Mouse (Mus musculus) lung, adult 18-20 months (tissue): Measurements from ENCODE around the gene Raph1.
A peak's percentile ranks its signal among the peaks of the same experiment; 100 is the strongest.
"Not testable (repeated sequence)": the region's sequence is repeated elsewhere in the genome, so short reads cannot be mapped to it uniquely, and the experiment has no call there.

Source experiments
- DNase-seq, 2 experiments: peaks; one replicate each; pipeline ENCODE4 v3.0.0; 2022; ENCODE audit warnings: mixed read lengths in 2 of 2

The Raph1 gene

DNA sequence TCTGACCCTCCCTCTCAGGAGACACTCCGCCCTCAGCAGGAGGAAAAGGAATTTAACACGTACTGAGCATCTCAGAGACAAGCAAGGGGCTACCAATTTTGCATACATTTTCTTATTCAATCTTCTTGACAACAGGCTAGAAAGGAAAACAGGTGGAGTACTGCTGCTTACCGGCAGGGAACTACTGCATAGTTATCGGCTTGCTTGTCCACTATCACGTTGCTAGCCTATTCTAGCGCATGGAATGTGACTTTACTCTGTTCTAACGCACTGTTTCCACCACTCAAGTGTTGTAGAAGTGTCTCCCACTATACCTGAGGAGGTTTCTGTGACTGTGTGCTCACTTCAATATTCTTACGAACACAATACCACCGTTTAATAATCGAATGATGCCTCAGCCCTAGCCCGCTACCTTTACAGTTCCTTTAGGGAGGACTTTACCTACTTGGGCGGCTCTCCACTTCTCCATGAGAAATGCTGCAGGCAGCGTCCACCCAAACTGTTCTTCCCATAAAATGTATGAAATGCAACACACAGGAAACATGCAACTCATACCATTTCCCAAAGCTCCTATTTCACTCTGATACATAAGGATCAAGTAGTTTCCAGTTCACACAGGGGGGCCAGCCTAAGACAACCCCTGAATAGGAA, 1.5 kb downstream of the Raph1 start:
- DNase-seq, result peak; percentile 11 to 42

DNA sequence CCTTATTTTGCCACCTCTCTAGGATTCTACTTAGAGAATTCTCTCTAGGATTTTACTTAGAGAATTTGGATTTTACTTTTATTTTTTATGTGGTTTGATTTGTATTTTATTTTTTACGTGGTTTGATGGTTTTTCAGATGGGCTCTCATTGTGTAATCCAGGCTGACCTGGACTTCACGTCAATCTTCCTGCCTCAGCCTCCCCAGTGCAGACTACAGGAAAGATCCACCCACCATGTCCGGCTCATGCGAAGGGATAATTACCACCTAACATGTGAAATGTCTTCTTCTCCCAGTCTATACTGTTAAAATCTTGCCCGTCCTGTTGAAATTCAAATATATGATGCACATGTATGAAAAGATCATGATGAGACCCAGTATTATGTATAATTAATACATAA, 2.2 kb downstream of the Raph1 start:
- no peak for DNase-seq

DNA sequence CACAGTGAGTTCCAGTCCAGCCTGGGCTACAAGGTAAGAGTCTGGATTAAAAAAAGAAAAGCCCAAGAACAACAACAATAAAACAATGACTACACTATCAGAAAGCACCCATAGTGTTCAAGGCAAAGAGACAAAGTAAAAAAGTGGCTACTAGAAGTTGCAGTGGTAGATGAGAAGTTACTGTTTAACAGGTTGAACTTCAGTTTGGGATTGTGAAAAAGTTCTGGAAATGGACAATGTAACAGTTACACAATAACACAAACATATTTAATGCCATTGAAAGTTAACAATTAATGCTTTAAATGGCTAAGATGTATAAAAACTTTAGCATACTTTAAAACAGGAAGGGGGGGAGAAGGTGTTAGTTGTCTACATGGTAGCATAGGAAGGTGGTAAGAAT, 3.9 kb downstream of the Raph1 start:
- no peak for DNase-seq

DNA sequence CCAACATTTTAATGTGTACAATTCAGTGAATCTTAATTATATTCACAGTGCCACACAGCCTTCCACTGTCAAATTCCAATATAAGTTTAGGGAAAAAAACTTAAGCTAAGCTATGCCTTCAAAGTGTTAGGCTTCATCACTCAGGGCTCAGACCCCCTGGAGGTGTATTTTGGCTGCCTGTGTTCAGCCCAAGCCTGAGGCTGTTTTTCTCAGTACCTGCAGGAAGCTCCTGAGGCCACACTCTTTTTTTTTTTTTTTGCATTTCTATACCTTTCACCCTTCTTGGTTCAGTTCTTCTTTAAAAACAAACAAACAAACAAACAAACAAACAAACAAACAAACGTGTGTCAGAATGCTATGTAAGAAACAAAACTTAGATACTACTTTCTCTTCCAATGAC, 23.2 kb downstream of the Raph1 start:
- DNase-seq, result no peak

DNA sequence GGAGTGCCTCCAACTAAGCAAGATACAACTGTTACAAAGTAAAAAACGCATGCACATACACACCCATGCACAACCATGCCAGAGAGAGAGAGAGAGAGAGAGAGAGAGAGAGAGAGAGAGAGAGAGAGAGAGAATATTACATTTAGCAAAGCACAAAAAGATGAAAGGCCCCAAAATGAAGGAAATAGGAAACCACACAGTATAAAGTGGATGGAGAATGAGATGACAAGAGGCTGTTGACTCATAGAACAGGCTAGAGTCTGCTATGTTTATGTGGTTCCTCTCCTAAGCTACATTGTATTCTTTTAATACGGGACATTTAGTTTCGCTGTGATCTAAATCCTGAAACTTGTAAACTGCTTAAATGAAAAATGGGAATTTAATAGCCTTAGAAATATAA, 27.6 kb downstream of the Raph1 start:
- no peak for DNase-seq

DNA sequence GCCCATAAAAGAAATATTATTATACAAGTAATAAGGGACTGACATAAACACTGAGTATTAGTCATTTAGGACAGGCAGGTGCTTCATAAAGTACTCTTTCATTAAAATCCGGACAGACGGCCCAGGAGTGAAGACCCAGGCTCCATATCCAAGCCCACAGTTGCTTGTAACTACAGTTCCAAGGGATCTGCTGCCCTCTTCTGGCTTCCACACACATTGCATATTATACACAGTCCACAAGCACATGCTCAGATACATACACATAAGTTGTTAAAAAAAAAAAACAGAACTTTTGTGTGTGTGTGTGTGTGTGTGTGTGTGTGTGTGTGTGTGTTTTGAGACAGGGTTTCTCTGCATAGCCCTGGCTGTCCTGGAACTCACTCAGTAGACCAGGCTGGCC, 32.0 kb downstream of the Raph1 start:
- DNase-seq, result peak in 1 of 2 experiments; percentile 25

DNA sequence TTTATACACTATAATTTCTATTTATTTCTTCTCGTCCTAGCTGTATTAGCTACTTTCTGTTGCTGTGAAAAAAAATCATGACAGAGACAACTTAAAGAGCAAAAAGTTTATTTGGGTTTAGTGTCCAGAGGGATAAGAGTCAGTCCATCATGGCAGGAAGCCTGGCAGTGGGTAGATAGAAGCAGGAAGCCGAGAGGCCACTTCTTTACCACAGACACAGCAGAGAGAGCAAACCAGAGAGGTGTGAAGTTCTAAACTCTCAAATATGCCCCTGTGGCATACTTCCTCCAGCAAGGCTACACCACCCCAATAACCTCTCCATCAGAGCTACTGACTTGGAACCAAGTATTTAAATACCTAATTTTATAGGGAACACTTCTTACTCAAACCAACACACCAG, 36.3 kb downstream of the Raph1 start:
- DNase-seq, result no peak

DNA sequence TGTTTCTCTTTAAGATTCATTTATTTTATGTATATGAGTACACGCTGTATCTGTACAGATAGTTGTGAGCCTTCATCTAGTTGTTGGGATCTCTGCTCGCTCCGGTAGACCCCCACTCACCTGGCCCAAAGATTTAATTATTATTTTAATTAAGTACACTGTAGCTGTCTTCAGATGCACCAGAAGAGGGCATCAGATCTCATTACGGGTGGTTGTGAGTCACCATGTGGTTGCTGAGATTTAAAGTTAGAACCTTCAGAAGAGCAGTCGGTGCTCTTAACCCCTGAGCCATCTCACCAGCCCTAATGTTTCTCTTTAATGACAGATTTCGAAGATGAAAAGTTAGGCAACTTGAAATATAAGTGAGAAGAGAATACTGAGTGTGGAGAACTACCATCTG, 36.8 kb downstream of the Raph1 start:
- no peak for DNase-seq

DNA sequence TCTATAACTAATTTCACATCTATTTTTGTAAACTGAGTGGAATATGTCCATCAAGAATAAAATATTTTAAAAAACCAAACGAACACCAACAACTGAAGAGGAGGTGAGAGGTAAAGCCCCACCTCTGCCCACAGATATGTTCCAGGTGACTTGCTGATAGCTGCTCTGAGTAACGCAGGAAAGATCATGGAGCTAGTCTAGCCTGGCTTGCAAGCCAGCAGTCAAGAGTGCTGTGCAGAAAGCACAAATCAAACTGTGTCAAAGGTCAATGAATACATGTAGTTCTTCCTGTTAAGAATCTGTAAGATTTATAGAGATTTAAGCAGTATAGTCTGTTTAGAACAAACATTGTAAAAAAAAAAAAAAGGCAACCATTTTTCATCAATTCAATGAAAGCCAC, 56.3 kb downstream of the Raph1 start:
- no peak for DNase-seq

DNA sequence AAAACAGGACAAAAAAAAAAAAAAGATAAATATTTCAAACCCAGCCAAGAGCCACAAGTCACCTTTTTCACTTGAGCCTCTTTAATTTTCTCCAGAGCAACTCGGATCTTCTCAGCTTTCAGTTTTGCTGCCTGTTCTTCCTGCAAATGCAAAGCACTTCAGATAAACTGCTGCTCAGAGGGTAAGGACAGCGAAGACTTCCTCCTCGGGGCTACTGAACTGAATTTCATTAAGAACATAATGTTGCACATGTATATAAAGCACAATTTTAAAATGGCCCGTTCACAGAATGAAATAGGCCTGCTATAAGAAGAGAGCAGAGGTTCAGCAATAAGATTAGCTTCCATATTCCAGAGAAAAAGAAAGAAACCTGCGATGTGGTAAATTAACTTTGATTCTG, 63.4 kb downstream of the Raph1 start:
- no peak for DNase-seq

DNA sequence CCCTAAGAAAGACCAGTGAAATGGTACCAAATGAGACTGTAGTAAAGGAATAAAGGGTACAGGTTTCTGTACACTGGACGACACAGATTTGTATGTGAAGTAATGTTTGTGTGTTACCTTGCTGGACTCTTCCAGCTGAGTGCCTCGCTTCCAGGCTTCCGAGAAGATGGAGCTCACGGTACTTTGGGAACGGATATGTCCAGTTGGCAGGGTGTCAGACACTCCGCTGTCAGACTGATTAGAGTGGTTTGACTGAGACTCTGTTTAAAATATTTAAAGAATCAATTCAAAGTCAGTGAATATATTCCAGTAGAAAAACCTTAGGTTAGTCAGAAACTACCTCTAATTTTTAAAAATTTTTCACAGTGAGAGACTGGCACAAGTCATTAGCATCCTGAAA, 73.5 kb downstream of the Raph1 start:
- no peak for DNase-seq

DNA sequence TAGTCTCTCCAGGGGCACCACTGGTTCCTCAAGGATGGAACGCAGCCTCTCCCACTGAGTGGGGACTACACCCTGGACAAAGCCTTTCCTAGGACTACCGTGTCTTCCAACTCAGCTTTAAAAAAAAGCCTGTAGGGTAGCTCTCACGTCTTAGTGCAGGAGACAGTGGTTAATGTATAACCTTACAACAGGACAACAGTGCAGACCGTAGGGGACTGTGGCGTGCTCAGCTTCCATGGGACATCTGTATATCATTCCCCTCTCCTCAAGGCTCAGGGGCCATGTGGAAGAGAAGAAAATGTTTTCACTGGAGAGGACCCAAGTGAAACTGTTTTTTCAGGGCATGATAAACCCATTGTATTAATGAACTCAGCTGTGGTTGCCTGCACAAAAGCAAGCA, 74.5 kb downstream of the Raph1 start:
- no peak for DNase-seq

DNA sequence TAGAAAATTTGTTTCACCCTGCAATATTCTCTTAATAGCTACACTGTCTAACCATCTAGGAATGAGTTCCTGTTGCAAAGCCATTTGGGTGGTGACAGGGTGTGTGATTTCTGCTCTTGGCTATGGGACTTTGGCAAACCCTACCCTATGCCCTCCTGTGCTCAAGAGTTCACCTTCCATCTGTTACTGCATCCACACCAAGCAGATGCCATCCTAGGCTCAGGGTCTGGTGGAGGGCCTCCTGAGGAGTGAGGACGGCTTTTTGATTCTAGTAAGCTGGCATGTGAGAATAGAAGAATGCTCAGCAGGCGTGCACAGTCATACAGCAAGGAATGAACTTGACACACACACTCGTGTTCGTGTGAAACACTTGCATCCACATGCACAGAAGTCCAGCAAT, 76.4 kb downstream of the Raph1 start:
- no peak for DNase-seq

DNA sequence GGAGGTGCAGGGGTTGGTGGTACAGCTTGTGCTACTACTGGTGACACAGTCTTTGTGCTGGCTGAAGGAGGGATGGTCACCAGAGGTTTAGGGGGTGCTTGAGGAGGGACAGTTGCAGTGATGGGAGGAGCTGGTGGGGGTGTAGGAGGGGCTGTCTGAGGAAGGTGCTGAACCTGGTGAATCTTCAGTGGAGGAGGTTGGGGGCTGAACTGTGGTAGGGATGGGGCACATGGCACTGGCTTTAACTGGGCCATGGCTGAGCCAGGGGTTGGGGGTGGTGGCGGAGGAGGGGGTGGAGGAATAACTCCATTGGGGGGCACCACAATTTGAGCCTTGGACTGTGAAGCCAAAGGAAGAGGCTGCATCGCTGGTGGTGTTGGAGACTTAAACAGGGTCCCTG, 77.2 kb downstream of the Raph1 start:
- no peak for DNase-seq

DNA sequence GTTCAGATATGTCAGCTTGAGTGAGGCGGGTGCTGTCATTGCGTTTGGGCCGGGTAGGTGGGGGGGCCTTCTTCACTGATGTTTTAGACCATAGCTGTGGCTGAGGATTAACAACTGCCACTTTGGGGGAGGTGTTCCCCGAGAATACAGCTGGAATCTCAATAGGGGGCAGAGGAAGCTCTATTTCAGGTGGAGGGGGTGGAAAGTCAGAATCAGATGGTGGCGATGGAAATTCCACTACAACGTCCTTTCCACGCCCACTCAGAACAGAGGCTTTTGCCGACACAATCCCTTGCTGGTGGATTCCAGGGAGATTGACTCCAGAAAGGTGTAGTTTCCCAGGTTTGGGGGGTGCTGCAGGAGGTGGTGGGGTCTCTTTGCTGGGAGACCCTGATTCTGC, 78.3 kb downstream of the Raph1 start:
- no peak for DNase-seq

DNA sequence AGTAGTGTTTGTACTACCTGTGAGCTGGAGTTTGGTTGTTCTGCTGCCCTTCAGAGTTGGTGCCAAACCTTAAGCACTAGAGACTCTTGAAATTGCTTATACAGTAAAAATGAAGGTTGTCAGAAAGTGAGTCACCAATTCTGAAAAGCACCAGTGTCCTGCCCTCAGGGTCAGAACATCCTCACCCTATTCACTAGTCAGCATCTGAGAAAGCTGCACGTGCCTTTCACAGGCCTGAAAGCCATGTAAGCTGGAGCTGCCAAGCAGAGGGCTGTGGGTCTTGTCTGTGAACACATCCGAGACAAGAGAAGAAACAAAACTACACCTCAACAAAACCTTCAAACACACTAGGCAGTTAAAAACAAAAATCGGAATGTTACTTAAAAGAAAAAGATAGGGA, 81.3 kb downstream of the Raph1 start:
- DNase-seq, result no peak

DNA sequence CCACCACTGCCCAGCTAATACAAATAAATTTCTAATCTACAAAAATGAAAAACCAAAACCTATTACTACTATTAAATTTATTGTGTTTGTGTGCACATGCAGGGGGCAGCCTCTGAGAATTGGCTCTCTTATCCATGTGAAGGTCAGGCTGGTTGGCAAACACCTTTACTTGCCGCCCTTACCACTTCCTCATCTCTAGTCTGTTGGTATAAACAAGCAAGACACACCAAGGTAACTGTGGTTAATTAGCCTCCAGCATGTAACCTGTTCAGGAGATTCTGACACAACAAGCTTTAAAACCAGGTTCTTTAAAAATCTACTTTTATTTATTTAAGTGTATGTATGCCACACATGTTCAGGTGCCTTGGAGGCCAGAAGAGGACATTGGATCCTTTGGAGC, 84.0 kb downstream of the Raph1 start:
- no peak for DNase-seq

DNA sequence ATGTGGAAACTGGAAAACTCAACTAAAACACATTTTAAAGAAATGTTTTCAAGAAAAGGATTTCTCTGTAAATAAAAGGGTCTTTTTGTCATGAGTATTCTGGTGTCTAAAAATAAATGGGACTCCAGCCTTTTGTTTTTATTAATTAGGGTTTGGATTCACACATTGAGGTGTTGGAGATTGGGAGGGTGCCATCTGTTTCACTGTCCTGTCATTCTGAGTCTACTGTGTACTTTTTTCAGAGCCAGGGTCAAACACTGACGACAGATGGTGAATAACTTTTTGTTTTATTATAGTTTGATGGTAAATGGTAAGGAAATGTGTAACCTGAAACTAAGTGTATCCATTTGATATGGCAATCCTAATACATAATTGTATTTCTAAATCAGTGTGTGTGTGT, 85.3 kb downstream of the Raph1 start:
- no peak for DNase-seq

DNA sequence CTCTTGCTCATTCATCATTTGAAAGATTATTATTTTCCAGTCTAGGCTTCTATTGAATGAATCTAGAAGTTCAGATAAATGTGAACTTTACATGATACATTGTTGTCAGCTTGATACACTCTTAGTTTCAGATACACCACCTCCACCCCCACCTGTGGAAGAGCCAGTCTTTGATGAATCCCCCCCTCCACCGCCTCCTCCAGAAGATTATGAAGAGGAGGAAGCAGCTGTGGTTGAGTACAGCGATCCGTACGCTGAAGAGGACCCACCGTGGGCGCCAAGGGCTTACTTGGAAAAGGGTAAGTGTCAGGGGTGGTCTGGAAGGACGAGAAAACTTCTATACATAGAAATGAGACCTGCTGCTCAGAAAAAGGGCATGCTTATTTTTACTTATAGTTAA, 96.4 kb downstream of the Raph1 start:
- DNase-seq, result no peak

DNA sequence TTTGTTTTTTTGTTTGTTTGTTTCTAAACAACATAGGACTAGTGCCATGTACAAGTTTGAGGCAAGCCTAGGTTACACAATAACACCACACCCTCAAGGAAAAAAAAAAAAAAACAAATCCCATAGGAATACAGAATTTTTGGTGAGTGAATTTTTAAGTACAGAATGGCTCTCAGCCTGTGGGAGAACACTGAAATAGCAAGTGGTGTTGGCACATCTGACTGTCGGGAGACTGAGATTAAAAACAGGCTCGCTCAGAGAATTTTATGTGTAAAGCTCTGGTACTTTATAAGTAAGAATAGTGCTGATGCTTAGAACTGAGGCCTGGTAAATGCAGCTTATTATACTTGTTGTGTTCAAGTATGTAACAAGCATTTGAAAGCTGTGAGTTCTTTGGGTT, 97.4 kb downstream of the Raph1 start:
- DNase-seq, result no peak

DNA sequence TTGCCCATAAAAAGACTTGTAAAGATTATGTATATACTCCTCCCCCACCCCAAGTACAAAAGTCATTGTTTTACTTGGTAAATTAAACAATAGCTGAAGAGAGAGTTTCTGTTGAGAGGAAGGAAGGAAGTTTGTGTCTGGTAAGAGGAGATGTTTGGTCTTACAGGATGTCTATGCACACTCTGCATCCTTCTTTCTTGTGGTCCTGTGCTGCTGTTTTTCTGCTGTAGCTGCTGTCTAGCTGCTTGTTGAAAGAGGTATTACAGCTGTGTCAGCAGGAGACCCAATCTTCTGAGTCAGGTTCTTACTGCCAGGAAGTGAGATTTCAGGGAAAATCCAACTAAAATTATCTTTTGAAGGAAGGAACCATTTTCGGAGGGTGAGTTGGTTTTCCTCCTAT, 106.3 kb downstream of the Raph1 start:
- DNase-seq, result no peak

DNA sequence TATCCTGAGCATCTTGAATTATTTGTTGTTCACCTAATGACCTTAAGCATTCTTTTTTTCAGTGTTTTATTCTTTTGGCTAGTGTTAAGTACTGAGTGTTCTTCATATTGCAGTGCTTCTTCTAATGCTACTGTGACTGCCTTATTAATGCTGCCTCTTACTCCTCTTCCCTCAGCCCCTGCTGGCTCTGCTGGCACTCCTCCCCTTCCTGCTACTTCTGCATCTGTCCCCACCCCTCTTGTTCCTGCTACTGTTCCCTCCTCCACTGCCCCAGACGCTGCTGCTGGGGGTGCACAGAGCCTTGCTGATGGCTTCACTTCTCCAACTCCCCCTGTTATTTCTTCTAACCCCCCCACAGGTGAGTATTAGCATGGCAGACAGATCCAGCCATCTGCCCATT, 117.0 kb downstream of the Raph1 start:
- DNase-seq, result no peak

DNA sequence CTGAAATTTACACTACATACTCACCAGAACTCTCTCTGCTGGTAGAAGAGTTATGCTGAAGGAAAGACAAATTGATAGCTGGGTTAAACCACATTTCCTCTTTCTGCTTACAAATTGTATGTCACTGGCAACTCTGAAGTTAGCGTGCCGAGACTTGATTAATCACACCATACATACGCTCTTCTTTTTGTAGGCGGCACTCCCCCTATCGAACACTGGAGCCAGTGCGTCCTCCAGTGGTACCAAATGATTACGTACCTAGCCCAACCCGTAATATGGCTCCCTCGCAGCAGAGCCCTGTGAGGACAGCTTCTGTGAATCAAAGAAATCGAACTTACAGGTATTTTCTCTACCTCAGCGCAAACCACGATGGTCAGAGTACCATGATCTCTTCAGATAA, 119.8 kb downstream of the Raph1 start:
- DNase-seq, result no peak

DNA sequence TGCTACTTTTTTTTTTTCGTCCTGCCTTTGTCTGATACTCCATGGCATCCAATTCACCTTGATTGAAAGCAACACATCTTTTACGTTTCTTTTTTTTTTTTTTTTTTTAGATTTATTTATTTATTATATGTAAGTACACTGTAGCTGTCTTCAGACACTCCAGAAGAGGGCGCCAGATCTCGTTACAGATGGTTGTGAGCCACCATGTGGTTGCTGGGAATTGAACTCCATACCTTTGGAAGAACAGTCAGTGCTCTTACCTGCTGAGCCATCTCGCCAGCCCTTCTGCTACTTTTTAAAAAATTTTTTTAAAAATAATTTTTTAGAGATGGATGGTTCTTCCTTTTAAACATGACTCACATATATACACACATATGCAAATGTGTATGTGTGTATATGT, 125.5 kb downstream of the Raph1 start:
- DNase-seq, result not testable (repeated sequence)

DNA sequence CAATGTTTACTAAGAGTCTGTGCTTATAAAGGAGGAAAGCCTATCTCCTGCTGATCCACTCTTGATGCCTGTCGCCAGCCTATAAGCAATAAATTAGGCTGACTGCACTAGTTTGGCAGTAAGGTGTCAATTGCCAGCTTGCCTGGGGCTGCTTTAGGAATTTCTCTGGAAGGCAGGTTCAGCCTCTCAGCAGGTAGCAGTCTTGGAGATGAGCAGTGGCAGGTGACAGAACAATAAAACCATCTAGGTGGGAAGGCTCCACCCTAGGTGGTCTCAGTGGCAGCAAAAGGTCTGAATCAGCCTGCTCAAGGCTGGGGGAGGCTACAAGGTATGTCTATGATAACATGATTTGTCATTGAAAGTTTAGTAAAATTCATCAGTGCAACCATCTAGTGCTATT, 134.4 kb downstream of the Raph1 start:
- DNase-seq, result no peak
